Mouse (Mus musculus) kidney, adult 18-20 months (tissue): ENCODE results near the gene Serpinb8.

Experiments used
- DNase-seq: peaks from one replicate; pipeline ENCODE4 v3.0.0; 2021

Gene Serpinb8

GRCm38 (mm10) chr1:107657689-107658088 lies 67.9 kb downstream of the Serpinb8 start:
- no peak for DNase-seq
